In genomic region chr17:44420098-44421070, GRCm38 (mm10) we compare ENCODE assay signal across 17 mouse cellular contexts.
A peak's percentile ranks its signal among the peaks of the same experiment; 100 is the strongest.
DNase-seq lines count a peak whose midpoint lies in the region; ATAC-seq and TF ChIP-seq lines count a peak whose summit lies in the region.
"Had no signal": no experiment of that assay in that cellular context is flagged by ENCODE, and none has a peak within 500 bp of the region (broad histone marks: within the 10 kb centered on the region; RNA-seq: fewer than 3 reads in every experiment).

No protein-coding gene starts in this region.

- no peaks in the 10 kb centered on the region for H3K27me3 ChIP-seq in midbrain, embryonic 14.5 days (ENCODE audit: control insufficient read depth, insufficient read depth, low read length)
- H3K27me3 ChIP-seq in midbrain, embryonic 11.5 days (ENCODE audit: control insufficient read depth, insufficient read depth, low read length) = no peaks in the 10 kb centered on the region
- H3K27me3 ChIP-seq in embryonic facial prominence, embryonic 13.5 days = no peaks in the 10 kb centered on the region
- H3K27me3 ChIP-seq: forebrain, embryonic 12.5 days; heart, embryonic 15.5 days; midbrain, embryonic 15.5 days had no signal

- intact Hi-C loops in gastrocnemius, adult 2 months (cut with DNase I) = no loop called here

- no peak for DNase-seq in gastrocnemius, adult 2 months
- DNase-seq in gastrocnemius, postnatal 25 days = no peak
- DNase-seq in midbrain, embryonic 14.5 days = peak; percentile 7
- no peak for DNase-seq in midbrain, embryonic 11.5 days (ENCODE audit: low spot score, missing footprints)
- no peak for DNase-seq in ovary, adult 18-20 months (ENCODE audit: low spot score)
- DNase-seq in testis, postnatal 14 days (ENCODE audit: low spot score) = no peak
- DNase-seq: cerebellum, adult 8-10 months; gastrocnemius, postnatal 10 days; kidney, adult 18-20 months; kidney, postnatal 10 days; thymus, postnatal 36 days had no signal

- ATAC-seq in midbrain, embryonic 14.5 days (ENCODE audit: low FRiP score, low TSS enrichment) = no peak
- ATAC-seq in midbrain, embryonic 11.5 days (ENCODE audit: low FRiP score) = no peak
- peak; percentile 74 for ATAC-seq in embryonic facial prominence, embryonic 13.5 days (ENCODE audit: insufficient number of reproducible peaks, insufficient read depth, low FRiP score, low TSS enrichment, low read depth)
- ATAC-seq: lung, postnatal 0 days; midbrain, embryonic 15.5 days had no signal

- TF ChIP-seq CTCF in gastrocnemius, adult 2 months (IDR thresholded peaks at IDR 0.05) = no peak

- no peak overlapping the region for H3K9ac ChIP-seq in midbrain, embryonic 14.5 days (replicated peaks; ENCODE audit: low read length)
- H3K9ac ChIP-seq in midbrain, embryonic 11.5 days (ENCODE audit: low read length) = no peak overlapping the region
- H3K9ac ChIP-seq in embryonic facial prominence, embryonic 13.5 days = no peak overlapping the region
- H3K9ac ChIP-seq: forebrain, embryonic 12.5 days; heart, embryonic 15.5 days; limb, embryonic 13.5 days; midbrain, embryonic 15.5 days had no signal

- H3K4me1 ChIP-seq in midbrain, embryonic 14.5 days (ENCODE audit: control insufficient read depth, insufficient read depth, low read length) = no peaks in the 10 kb centered on the region
- no peaks in the 10 kb centered on the region for H3K4me1 ChIP-seq in midbrain, embryonic 11.5 days (ENCODE audit: control insufficient read depth, insufficient read depth, low read length)
- peaks cover 45% of the 10 kb centered on the region for H3K4me1 ChIP-seq in embryonic facial prominence, embryonic 13.5 days
- H3K4me1 ChIP-seq: forebrain, embryonic 12.5 days; heart, embryonic 15.5 days; midbrain, embryonic 15.5 days had no signal

- no peak overlapping the region for H3K4me2 ChIP-seq in midbrain, embryonic 14.5 days (ENCODE audit: low read length)
- no peak overlapping the region for H3K4me2 ChIP-seq in midbrain, embryonic 11.5 days
- H3K4me2 ChIP-seq in embryonic facial prominence, embryonic 13.5 days = peak overlapping the region; percentile 12
- H3K4me2 ChIP-seq: forebrain, embryonic 12.5 days; heart, embryonic 15.5 days; limb, embryonic 13.5 days; midbrain, embryonic 15.5 days had no signal

- WGBS in midbrain, embryonic 14.5 days = 80% methylated on average over 9 of the region's 9 CpGs
- WGBS in midbrain, embryonic 11.5 days = 83% methylated on average over 9 of the region's 9 CpGs
- 36% methylated on average over 9 of the region's 9 CpGs for WGBS in embryonic facial prominence, embryonic 13.5 days

- H3K4me3 ChIP-seq in gastrocnemius, adult 2 months = no peak overlapping the region
- no peak overlapping the region for H3K4me3 ChIP-seq in midbrain, embryonic 14.5 days (replicated peaks; ENCODE audit: low read depth, low read length)
- H3K4me3 ChIP-seq in midbrain, embryonic 11.5 days (ENCODE audit: low read depth, low read length) = no peak overlapping the region
- H3K4me3 ChIP-seq in embryonic facial prominence, embryonic 13.5 days = no peak overlapping the region
- H3K4me3 ChIP-seq: forebrain, embryonic 12.5 days; heart, embryonic 15.5 days; limb, embryonic 13.5 days; midbrain, embryonic 15.5 days had no signal

- H3K36me3 ChIP-seq in midbrain, embryonic 14.5 days (ENCODE audit: control insufficient read depth, insufficient read depth, low read length) = no peaks in the 10 kb centered on the region
- H3K36me3 ChIP-seq in midbrain, embryonic 11.5 days (ENCODE audit: control insufficient read depth, insufficient read depth, low read length) = no peaks in the 10 kb centered on the region
- no peaks in the 10 kb centered on the region for H3K36me3 ChIP-seq in embryonic facial prominence, embryonic 13.5 days
- H3K36me3 ChIP-seq: forebrain, embryonic 12.5 days; heart, embryonic 15.5 days; limb, embryonic 13.5 days; midbrain, embryonic 15.5 days had no signal

- H3K9me3 ChIP-seq in midbrain, embryonic 14.5 days (ENCODE audit: control insufficient read depth, low read length) = no peaks in the 10 kb centered on the region; the same call in 1 of the 2 replicates
- no peaks in the 10 kb centered on the region for H3K9me3 ChIP-seq in midbrain, embryonic 11.5 days (ENCODE audit: control insufficient read depth, low read length)
- no peaks in the 10 kb centered on the region for H3K9me3 ChIP-seq in embryonic facial prominence, embryonic 13.5 days
- H3K9me3 ChIP-seq: midbrain, embryonic 15.5 days had no signal

- H3K27ac ChIP-seq in gastrocnemius, adult 2 months = peak overlapping the region; percentile 16; the same call in 1 of the 2 replicates
- no peak overlapping the region for H3K27ac ChIP-seq in midbrain, embryonic 14.5 days (replicated peaks; ENCODE audit: low read depth, low read length)
- H3K27ac ChIP-seq in midbrain, embryonic 11.5 days (ENCODE audit: low read depth, low read length) = no peak overlapping the region
- peak overlapping the region; percentile 87 for H3K27ac ChIP-seq in embryonic facial prominence, embryonic 13.5 days
- H3K27ac ChIP-seq: forebrain, embryonic 12.5 days; heart, embryonic 15.5 days; limb, embryonic 13.5 days; midbrain, embryonic 15.5 days had no signal

Comparison
In these comparisons a context has a peak if more than half of its experiments do, and no peak if none do; other contexts are left out.
1. H3K27ac ChIP-seq: peak in gastrocnemius, adult 2 months (single experiment) and embryonic facial prominence, embryonic 13.5 days (single experiment); none in midbrain, embryonic 14.5 days (single experiment) and midbrain, embryonic 11.5 days (single experiment).